Mouse (Mus musculus) embryonic fibroblast, embryonic 13.5 days (primary cell): ENCODE data around the gene Aifm3.

Experiments
- CTCF ChIP-seq: IDR thresholded peaks from 2 replicates; pipeline ENCODE4 v1.5.1; 2011; ENCODE audit warnings: mild to moderate bottlenecking, control low read depth, low read length, moderate library complexity, borderline replicate concordance; ENCODE audit not compliant: insufficient read depth
- POLR2A ChIP-seq: IDR thresholded peaks from 2 replicates; pipeline ENCODE4 v1.6.1; 2011; ENCODE audit warnings: low read depth, mild to moderate bottlenecking, control low read depth, low read length, moderate library complexity

DNA sequence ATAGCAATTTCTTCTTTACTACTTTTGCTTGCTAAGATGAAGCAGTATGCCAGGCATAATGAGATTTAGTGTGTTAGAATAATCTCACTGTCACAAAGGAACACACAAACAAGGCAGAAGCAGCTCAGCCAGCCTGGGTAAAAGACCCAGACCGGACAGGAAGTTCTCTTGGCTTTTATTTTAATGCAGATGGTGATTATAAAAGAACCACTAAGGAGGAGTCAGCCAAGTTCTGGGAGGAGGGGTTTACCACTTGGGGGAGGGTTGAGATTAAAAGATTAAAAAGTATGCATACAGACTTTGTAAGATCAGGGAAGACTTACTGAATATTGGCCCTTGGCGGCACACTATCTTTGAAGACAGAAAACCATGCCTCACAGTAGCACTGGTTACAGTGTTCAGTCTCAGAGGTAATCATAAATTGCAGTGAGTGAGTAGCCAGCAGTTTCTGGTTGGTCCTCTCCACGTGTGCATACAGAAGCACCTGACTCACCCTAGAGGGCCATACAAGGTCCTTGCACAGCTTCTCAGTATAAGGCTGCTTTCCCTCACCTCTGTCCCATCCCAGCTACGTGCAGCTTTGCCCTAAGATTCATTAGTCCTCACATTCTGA is 11.0 kb upstream of the Aifm3 start:
- TF ChIP-seq CTCF (no peak), POLR2A (no peak)
